Mouse (Mus musculus) liver, adult 2 months (tissue): ENCODE measurements around the gene Map3k7cl.

Experiments
- CTCF ChIP-seq: fragments of 200-500 bp; IDR thresholded peaks from 2 replicates; pipeline ENCODE4 v1.5.1; 2011; ENCODE audit warnings: low read depth, low read length, control low read depth
- POLR2A ChIP-seq: fragments of 200-500 bp; IDR thresholded peaks from 2 replicates; pipeline ENCODE4 v1.6.1; 2011; ENCODE audit warnings: low read length, control low read depth; ENCODE audit not compliant: insufficient read depth; ENCODE audit errors: extremely low read depth

- TF ChIP-seq POLR2A (no peak), CTCF (no peak)
Observed at GRCm38 (mm10) chr16:87607383-87607782, 54.3 kb downstream of the Map3k7cl start.
